Mouse (Mus musculus) CH12F3 (cell line): ENCODE data around the gene Pdia6.

Experiments
- in situ Hi-C: fragments of 300-500 bp; cut with MboI; formaldehyde crosslinking; loops from 2 replicates; pipeline ENCODE4 v1.14.3; 2020; ENCODE audit warnings: low sequenced_read_pairs

The Pdia6 gene

GRCm38 (mm10) chr12:17261005-17261404 lies 5.3 kb upstream of the Pdia6 start:
- in situ Hi-C loops = loop anchor here (25.0 kb wide), 2 partner anchors 224 to 449 kb away; partner anchors contain the start of genes E2f6 and Greb1

- in situ Hi-C loops = loop anchor here (25.0 kb wide), 2 partner anchors 227 to 452 kb away; partner anchors contain the start of genes E2f6 and Greb1
Measured at GRCm38 (mm10) chr12:17263881-17264280, 2.5 kb upstream of the Pdia6 start.

- in situ Hi-C loops = loop anchor here (25.0 kb wide), 2 partner anchors 228 to 453 kb away; partner anchors contain the start of genes E2f6 and Greb1
Measured at GRCm38 (mm10) chr12:17264826-17265225, 1.5 kb upstream of the Pdia6 start.

GRCm38 (mm10) chr12:17266673-17266990 lies 287 bp downstream of the Pdia6 start:
- in situ Hi-C loops = loop anchor here (25.0 kb wide), 2 partner anchors 229 to 454 kb away; partner anchors contain the start of genes E2f6 and Greb1

GRCm38 (mm10) chr12:17267316-17267715 lies 971 bp downstream of the Pdia6 start:
- in situ Hi-C loops = loop anchor here (25.0 kb wide), 2 partner anchors 230 to 455 kb away; partner anchors contain the start of genes E2f6 and Greb1

- in situ Hi-C loops = loop anchor here (25.0 kb wide), 2 partner anchors 234 to 459 kb away; partner anchors contain the start of genes E2f6 and Greb1
Measured at GRCm38 (mm10) chr12:17271272-17271671, 4.9 kb downstream of the Pdia6 start.

GRCm38 (mm10) chr12:17273841-17274240 lies 7.5 kb downstream of the Pdia6 start:
- in situ Hi-C loops = loop anchor here (25.0 kb wide), 2 partner anchors 237 to 462 kb away; partner anchors contain the start of genes E2f6 and Greb1

GRCm38 (mm10) chr12:17288496-17288895 lies 22.2 kb downstream of the Pdia6 start:
- in situ Hi-C loops = no loop called here

- in situ Hi-C loops = no loop called here
Measured at GRCm38 (mm10) chr12:17289060-17289459, 22.7 kb downstream of the Pdia6 start.

GRCm38 (mm10) chr12:17289913-17290312 lies 23.6 kb downstream of the Pdia6 start:
- in situ Hi-C loops = no loop called here

- in situ Hi-C loops = no loop called here
Measured at GRCm38 (mm10) chr12:17290569-17290968, 24.2 kb downstream of the Pdia6 start.

- in situ Hi-C loops = no loop called here
Measured at GRCm38 (mm10) chr12:17296899-17297298, 30.6 kb downstream of the Pdia6 start.

- in situ Hi-C loops = no loop called here
Measured at GRCm38 (mm10) chr12:17299902-17300301, 33.6 kb downstream of the Pdia6 start.

GRCm38 (mm10) chr12:17305445-17305844 lies 39.1 kb downstream of the Pdia6 start:
- in situ Hi-C loops = no loop called here

- in situ Hi-C loops = no loop called here
Measured at GRCm38 (mm10) chr12:17308246-17308645, 41.9 kb downstream of the Pdia6 start.

GRCm38 (mm10) chr12:17310852-17311839 lies 44.8 kb downstream of the Pdia6 start:
- in situ Hi-C loops = no loop called here

- in situ Hi-C loops = no loop called here
Measured at GRCm38 (mm10) chr12:17316096-17316495, 49.8 kb downstream of the Pdia6 start.

GRCm38 (mm10) chr12:17317970-17318369 lies 51.6 kb downstream of the Pdia6 start:
- in situ Hi-C loops = no loop called here

GRCm38 (mm10) chr12:17318453-17318852 lies 52.1 kb downstream of the Pdia6 start:
- in situ Hi-C loops = no loop called here

GRCm38 (mm10) chr12:17324549-17325470 lies 58.5 kb downstream of the Pdia6 start:
- in situ Hi-C loops = no loop called here

GRCm38 (mm10) chr12:17329259-17329658 lies 62.9 kb downstream of the Pdia6 start, which contains the start of gene Atp6v1c2:
Gene Atp6v1c2, minus strand, starts transcription at chr12:17329359.
- in situ Hi-C loops = no loop called here
